Mouse (Mus musculus) layer of hippocampus, postnatal 10 days (tissue): Measurements from ENCODE around the gene Orm2. TPM values are rescaled to one million over a fixed set of nuclear protein-coding genes. Genes with fewer than 3 reads are reported as not detected.

Source experiments
- DNase-seq, 2 experiments: peaks; one replicate each; pipeline ENCODE4 v3.0.0; 2021; ENCODE audit warnings: low spot score in 2 of 2
- total RNA-seq, 2 experiments: library from RNA; stranded (reverse); gene quantifications; 2 replicates each; pipeline ENCODE4 v1.2.3; 2021

Gene Orm2
- total RNA-seq, 2 experiments from 2014 or later = not detected

DNA sequence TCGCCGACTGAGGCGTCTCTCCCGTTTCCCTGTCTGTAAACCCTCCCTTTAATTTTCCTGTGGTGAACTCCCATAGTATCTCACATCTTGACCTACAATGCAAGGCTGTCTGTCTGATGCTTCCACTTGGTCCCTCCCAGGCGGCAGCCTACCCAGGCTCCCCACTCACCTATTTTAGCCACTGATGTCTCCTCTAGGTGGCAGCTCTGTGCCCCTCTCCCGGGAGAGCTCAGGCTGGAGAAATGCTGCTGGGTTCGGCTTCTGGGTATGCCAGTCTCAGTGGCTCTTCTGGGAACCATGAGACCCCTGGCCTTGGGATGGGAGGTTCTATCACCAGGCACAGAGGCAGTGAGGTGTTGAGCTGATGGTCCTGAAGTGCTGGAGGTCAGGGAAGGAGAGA is 15.2 kb downstream of the Orm2 start:
- DNase-seq = no peak

DNA sequence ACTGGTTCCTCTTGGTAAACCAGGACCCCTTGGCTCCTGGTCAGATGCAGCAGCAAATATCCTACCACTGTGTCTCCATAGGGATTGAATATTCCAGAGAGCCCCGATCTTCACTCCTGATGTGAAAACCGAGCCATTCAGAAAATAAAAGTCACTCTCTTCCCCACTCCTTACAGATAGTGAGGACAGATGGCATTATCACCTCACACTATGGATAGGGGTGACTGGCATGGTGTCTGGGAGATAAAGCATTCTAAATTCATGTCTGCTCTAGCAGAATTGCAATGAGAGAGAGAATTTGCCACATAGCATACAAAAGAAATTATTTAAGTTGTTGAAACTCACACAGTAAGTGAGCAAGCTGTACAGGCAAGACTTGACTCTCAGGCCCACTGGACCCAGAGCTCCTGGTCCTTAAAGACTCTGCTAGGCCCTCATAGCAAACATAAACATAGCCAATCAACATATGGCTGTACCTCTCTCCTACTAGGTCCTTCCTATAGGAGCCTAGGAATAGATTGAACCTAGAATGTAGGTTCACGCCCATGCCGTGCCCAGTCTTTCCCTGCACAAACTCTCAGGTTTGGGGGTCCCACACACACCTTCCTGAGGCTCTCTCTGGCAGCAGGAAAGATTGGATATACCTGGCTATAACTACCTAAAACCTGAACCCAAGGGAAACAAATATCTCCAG is 20.6 kb downstream of the Orm2 start:
- no peak for DNase-seq

DNA sequence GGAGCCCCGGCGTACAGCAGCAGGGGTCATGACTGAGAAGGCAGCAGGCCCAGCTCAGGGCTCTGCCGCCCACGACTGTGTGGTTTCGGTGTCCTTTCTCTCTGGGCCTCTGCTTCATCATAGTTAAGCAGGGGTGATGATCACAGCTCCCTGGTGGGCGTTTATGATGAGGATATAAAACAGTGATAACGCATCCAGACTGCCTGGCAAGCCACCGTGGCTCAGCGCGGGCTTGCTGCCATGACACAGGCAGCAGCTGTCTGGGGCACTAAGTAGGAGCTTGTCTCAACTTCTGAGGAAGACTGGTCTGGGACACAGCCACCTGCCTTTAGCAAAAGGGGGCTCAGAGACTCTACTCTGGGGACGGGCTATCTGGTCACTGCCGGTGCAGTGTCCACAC is 21.2 kb downstream of the Orm2 start:
- no peak for DNase-seq

DNA sequence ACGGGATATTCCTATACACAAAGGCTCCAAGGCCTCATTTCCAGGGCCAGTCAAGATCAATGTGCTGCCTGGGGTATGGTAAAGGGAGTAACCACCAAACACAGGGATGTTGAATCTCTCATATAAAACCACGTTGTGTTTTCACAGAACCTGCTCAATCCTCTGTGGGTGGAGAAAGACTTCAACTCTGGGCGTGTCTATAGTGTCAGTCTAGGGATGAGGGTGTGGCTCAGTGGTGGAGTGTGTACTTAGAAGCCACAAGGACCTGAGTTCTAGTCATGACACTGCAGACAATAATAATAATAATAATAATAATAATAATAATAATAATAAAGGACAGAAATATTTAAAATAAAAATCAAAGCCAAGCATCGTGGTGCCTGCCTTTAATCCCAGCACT is 22.0 kb downstream of the Orm2 start:
- DNase-seq = no peak

DNA sequence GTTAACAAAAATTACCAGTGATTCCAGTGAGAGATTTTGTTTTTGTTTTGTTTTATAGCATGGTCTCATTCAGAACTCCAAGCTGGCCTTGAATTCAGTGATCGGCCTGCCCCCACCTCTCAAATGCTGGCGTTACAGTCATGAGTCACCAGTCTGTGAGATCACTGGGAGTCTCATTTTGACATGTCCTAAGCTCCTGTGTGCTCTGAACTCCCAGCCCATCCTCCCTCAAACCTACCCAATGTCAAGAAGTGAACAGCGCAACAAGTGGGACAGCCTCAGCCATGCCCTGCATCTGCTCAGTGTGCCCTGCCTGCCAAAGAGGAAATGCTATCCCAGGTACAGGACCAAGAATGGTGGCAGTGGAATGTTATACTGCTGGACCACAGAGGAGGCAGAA is 23.0 kb downstream of the Orm2 start:
- DNase-seq = no peak

DNA sequence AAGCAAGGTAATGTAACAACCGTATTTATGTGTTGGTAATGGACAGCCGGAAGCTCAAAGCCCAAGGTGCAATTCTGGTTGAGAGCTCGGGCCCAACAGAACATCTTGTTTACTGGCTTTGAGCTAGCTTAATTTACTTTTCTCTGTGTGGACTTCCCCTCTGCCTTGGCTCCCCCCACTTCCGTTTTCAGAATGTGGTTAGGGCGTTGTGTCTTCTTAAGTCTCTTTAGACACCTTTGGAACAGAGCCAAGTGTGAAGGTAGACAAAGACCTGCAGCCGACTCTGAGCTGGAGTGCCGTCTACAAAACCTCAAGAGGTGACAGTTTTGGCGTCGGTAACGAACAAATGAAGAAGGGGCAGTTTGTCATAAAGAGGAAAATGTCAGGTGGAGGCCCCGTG is 23.5 kb downstream of the Orm2 start:
- no peak for DNase-seq

DNA sequence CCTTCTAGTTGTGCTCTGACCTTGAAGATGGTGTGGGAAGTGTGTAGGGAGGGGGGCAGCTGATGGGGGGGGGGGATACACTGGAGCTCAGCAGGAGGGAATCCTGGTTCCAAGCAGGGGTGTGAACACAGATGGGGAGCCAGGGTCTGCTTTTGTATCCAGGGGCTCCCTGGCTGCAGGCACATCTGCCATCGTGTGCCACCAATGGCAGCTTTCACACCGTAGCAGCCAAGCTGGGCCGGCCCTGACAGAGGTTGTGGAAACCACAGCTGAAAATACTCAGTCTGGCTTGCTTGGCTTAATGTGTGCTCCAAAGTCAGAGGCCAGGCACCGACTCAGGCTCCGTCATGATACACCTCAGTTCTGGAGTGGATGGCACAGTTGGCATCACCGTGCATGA is 25.8 kb downstream of the Orm2 start:
- DNase-seq = no peak

DNA sequence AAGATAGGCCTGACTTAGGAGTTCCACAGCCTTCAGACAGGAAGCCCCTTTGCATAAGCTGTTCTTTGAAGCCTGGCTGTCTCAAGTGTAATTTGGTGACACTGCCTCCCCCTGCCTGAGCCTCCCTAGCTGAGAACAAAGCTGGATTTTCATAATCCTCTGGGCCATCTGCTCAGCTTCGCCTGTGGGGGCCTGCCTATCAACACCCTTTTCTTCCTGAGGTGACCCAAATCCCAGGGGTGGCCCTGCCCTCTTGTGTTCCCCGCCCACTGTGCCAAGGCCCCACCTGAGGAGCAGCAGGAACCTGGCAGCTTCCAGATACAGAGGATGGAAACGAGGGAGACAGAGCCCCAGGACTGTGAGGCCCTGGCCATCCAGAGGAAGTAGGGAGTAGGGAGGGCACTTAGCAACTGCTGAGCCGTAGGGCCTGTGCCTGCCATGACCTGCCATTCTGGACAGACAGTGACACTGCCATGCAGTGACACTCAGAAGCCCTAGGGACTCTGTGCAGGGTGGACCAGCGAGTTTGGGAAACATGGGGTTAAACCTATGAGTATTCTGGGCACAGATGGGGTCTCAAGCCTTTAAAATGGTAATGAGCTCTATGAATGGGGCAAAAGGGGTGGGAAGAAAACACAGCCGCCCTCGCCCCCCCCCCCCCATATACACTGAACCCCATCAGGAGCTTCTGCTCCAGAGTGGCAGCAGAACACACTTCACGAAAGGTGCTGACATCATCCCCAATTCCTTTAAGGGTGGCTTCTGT is 27.1 kb downstream of the Orm2 start:
- DNase-seq = no peak

DNA sequence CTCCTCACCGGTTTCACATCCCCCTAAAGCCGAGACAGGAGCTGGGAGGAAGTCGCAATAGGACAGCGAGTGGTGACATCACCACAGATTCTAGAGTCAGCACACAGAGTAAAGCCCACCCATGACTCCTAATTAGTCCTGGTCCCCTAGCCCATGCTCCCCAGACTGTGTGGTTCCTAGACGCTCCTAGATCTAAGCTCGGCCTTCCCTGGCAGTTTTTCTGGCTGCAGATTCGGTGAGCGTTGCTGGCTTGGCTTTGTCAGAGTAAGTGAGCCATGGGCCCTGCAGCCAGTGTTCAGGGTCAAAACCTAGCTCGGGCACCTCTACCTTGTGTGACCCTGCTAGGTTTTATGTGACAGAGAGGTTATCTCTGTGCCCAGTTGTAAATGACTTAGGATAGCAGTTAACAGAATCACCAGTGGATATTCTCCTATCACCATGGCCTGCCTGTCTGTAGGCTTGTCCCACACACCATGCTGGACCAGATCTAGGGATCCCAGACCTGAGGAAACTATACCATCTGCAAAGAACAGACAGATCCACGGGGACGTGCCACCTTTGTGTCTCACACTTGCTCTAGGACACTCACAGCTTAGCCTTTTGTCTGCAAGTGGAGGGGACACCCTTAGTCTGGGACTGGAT is 27.8 kb downstream of the Orm2 start:
- no peak for DNase-seq

DNA sequence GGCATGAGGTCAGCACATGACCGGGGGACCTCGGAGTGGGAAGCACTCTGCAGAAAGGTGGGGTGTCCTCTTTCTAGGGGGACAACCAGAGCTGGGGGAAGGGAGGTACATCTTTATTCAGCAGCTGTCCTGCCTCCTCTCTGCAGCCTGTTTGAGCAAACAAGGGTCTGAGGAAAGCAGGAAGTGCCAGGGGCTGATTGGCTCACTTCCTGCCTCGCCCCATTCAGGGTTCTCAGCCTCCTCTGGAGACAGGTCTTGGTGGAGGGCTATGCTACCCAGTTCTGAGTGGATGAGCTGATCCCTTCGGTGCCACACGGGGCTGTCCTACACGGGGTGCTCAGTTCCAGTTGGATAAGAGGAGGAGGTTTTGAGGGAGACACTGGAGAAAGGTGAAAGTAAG is 29.1 kb downstream of the Orm2 start:
- no peak for DNase-seq

DNA sequence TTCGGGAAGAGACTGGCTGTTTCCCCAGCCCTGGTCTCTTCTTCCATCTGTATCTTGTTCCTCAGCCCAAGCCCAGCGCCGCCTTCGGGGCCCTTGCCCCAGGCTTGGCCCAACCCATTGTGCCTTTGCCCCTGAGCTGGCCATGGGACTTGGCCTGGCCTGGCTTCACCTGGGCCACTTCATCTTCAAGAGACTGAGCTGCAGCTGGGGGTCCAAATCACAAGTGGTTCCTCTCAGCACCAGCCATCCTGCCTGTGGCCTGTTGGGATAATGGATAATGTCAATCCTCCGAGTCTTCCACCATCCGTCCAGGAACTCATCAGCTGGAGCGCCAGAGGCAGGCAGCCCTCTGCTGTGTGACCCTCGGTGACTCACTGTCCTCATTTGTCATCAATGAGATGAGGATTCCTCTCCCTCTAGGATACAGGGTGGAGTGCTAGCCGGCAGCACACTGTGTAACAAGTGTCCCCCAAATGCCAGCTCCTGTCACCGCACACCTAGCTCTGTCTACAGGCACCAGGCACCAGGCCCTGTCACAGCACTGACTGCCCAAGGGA is 35.8 kb downstream of the Orm2 start:
- DNase-seq = no peak

DNA sequence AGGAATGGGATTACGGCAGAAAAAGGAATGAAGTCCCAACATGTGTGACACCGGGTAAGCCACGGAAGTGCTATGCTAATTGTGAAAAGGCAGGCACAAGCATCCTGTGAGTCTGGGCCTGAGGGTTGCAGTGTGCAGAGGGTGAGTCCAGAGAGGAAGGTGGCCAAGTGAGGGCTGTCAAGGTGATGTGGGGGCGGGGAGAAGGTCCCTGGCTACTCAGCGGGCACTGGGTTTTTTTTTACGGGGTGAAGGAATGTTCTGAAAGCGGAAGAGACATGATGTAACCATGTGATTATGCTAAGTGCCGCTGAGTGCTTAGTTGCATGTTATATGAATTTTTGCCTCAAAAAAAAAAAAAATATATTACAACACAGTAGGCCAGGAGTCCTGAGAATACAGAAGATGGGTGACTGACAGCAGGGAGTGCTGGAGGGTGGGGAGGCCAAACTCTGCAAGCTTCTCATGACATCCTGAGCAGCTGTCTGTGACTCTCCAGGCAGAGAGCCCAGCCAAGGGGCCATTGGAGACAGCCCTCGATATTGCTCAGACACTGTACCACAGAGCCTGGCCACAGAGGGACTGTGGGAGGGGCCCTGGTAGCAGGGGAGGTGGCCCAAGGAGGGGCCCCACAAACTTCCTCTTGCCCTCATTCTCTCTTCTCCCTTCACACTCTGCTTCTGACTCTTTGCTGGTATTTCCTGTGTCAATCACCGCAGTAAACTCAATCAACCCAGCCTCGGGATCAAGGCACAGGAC is 36.8 kb downstream of the Orm2 start:
- no peak for DNase-seq

DNA sequence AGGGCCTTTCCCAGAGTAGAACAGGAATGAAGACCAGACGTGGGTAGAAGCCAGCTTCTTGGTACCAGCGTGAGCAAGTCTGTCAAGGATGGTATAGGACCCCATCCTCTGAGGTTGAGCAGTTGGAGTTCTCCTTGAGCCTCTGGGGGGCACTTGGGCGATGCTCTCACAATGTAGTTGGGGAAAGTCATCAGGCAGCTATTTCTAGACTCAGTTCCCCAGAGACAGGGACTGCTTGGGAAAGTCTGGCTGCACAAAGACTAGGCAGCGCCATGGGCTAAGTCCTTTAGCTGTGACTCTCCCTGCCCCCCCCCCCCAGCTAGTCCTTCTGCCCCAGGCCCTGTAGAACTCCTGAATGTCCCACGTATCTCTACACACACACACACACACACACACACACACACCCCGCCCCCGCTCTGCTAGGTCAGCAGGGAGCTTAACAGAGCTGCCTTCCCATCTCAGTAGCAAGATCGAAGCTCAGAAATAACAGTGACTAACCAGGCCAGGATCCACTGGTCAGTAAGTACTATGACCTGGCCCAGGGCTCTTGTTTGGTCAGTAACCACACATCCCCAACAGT is 37.5 kb downstream of the Orm2 start:
- no peak for DNase-seq

DNA sequence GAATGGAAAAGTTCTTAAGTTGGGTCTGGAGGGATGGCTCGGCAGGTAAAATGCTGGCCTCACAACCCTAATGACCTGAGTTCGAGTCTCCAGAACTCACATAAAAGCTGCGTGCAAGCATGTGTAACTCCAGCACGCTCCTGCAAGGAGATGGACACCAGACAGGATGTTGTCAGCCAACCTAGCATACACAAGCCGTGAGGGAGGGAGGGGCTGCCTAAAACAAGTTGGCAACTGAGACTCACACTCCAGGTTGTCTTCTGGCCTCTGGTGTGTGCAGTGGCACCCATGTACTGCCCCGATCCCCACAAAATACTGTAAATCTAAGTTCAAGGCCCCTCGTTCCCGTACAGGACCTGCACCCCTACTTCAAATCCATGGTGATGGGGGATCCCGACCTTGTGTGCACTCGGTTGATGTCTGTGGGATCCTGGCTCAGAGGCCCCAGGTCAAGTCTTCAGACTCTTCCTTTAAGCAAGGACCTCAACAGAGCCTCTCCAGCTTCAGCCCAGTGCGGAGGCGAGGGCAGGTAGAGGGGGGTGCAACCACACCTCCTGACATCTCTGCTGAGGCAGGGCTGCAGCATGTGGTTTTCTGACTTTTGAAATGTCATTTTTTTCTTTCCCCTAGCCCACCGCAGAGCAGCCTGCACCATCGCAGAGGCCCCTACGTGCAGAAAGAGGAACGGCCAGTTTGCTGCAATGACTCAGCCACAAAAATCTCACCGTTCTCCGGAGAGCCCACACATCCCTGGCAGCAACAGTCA is 38.5 kb downstream of the Orm2 start:
- DNase-seq = no peak

DNA sequence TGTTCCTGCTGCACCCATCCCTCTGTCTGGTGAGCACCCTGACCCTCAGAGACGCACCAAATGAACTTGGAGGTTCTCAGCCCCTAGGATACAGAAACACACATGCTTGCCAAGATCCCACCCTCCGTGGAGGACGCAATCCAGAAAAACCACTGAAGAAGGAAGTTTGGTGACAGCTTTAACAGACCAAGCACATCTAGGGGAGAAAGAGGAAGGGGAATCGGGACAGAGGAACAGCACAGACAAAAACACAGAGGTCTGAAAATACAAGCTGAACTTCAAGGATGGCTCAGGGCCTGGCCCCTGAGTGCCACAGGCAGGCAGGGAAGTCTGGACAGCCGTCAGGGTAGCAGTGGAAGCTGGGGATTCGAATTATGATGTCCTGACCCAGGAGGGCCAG is 39.4 kb downstream of the Orm2 start:
- no peak for DNase-seq

DNA sequence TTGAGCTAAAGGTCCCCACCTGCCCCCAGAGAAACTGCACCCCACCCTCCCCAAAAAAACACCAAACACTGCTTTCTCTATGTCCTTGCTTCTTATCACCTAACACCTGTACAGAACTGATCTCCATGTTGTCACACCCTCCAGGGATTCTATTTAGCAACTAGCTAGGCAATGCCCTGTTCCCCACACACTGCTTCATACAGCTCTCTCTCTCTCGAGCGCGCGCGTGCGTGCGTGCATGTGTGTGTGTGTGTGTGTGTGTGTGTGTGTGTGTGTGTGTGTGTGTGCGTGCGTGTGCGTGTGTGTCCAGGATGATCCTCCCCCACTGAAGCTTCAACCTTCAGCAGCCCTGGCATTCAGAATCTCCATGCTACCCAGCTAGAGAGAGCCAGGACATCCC is 39.8 kb downstream of the Orm2 start:
- DNase-seq = no peak

DNA sequence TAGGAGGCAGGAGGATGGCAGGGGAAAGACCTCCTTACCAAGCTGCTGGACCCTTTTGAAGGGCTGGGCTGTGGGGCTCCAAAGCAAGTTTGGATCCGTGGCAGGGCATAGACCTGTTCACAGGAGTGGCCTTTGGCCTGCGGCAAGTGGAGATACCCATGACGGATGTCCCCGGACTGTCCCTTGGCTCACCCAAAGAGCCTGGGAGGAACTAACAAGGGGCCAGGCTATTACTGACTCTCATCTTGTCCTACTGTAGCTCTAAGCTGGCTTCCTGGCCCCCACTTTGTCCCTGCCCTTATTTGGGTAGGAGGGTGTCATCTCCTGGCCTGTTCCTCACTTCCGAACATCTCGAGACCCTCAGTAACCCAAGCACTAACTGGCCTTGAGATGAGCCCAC is 40.3 kb downstream of the Orm2 start:
- no peak for DNase-seq

DNA sequence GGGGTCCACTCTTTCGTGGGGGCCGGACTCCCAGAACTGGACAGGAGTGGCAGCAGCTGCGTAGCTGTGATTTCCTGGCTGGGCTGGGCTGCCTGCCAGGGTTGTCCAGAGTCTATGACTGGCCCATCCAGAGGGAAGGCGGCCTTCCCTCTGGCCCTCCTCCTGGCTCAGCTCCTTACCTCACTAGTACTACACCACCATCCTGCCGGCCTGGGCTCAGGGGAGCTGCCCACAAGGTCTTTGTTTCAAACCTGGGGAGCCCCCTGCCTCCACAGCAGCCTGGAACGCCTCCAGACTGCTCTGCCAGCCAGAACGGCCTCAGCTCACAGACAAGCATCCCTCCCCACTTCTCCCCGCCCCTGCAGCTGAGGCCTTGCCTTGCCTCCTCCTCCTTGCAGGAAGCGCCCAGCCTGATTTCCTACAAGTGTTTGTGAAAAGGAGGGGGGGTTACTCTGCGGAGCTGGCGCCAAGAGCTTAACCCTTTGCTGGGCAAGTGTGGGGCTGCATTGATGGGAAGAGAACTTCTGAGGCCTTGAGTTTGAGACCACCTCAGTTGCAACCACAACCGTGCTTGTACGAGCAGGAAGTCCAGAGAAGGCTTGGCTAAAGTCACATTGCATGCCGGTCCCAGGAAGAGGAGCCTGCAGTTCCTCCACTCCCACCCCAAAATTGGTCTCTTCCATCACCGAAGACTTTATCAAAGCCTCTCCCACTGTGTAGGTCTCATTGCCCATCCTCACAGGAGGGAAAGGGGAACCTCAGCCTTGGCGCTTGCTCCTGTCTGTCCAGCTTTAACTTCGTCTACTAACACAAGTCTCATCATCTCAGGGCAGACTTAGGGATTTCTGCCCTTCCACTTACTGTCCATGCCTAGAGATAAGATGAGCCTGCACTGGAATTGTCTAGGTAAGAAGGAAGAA is 41.1 kb downstream of the Orm2 start, which contains the start of gene Akna:
Gene Akna, minus strand, starts transcription at position 315 of the 920 bp plus-strand sequence.
- DNase-seq = peak; percentile 71 to 82

DNA sequence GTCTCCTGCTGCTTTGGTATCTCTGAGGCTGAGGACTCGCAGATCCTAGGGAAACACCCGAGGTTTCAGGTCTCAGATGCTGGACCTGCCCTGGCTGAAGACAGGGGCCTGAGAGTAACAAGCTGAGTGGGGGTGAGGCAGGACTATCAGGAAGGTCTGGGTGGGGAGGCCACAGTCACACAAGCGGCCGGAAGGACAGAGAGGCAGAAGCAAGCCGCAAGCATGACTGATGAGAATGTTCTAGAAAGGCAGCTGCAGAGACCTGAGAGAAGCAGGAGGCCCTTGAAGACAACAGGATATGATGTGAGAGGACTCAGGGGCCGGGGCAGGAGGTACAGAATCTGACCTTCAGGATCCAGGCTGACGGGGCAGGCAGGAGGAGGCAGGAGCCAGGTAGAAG is 42.0 kb downstream of the Orm2 start:
- DNase-seq = no peak
